Mouse (Mus musculus) midbrain, embryonic 12.5 days (tissue): Measurements from ENCODE around the gene Slc25a22. TPM values are rescaled to one million over a fixed set of nuclear protein-coding genes. Genes with fewer than 3 reads are reported as not detected.

Experiments
- ATAC-seq: fragments of 200-750 bp; cut with Nextera tagmentation; 2 replicates; pipeline ENCODE4 v1.8.0; 2017; ENCODE audit warnings: low read depth, moderate TSS enrichment, moderate library complexity; ENCODE audit not compliant: low FRiP score
- H3K27ac ChIP-seq: fragments of 300-500 bp; sonication (generic); replicated peaks from 2 replicates; pipeline ENCODE4 v1.5.1; 2016; ENCODE audit warnings: mild to moderate bottlenecking
- H3K27me3 ChIP-seq: fragments of 300-500 bp; sonication (generic); 2 replicates; pipeline ENCODE4 v1.6.1; 2016; ENCODE audit warnings: mild to moderate bottlenecking
- H3K36me3 ChIP-seq: fragments of 300-500 bp; sonication (generic); 2 replicates; pipeline ENCODE4 v1.6.1; 2016
- H3K4me1 ChIP-seq: fragments of 300-500 bp; sonication (generic); 2 replicates; pipeline ENCODE4 v1.6.1; 2016
- H3K4me2 ChIP-seq: fragments of 300-500 bp; sonication (generic); replicated peaks from 2 replicates; pipeline ENCODE4 v1.6.1; 2016; ENCODE audit warnings: mild to moderate bottlenecking, moderate library complexity
- H3K4me3 ChIP-seq: fragments of 300-500 bp; sonication (generic); 2 replicates; pipeline ENCODE4 v1.5.1; 2016; ENCODE audit warnings: mild to moderate bottlenecking
- H3K9ac ChIP-seq: fragments of 300-500 bp; sonication (generic); replicated peaks from 2 replicates; pipeline ENCODE4 v1.6.1; 2016; ENCODE audit warnings: mild to moderate bottlenecking, moderate library complexity
- H3K9me3 ChIP-seq: fragments of 300-500 bp; sonication (generic); 2 replicates; pipeline ENCODE4 v1.6.1; 2016; ENCODE audit warnings: mild to moderate bottlenecking
- WGBS: fragments of 180-500 bp; shearing (Covaris S2); methylation state at CpG from one replicate; pipeline ENCODE4 v1.1.7; 2016; 5-methylcytosine and 5-hydroxymethylcytosine counted together
- polyA plus RNA-seq: library from polyadenylated mRNA; unstranded; fragments of >200 nt; fragmentation: Nextera tagmentation; extraction: Ambion mirVana; gene quantifications from 2 replicates; pipeline ENCODE4 v1.2.1, GENCODE M21; 2016

Gene Slc25a22
- polyA plus RNA-seq, 1 experiment from 2014 or later, result 52.7 TPM

DNA sequence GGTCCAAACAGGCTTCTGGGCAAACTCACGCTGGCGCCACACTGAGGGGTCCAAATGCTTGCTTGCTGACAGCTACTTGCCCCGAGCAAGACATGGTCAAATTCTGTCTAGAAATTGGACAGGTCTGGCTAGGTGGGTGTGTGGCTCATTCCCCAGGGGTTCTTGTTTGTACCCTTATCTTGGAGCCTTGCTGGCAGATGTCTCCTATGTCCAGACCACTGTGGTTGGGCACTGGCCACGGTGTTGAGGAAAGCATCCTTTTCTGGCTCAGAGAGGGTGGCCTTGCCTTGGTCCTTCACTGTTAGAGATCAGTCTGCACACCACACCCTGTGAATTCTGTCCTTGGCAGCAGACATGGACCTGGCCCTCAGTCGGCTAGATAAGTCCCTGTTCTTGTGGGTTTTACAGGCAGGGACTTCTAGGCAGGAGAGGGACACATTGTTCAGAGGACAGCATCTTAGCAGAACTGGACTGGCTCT lies 40.6 kb upstream of the Slc25a22 start:
- Histone ChIP-seq H3K27ac (no peak overlapping the region), H3K36me3 (no peaks in the 10 kb centered on the region), H3K4me2 (no peak overlapping the region), H3K4me3 (no peak overlapping the region), H3K4me1 (peaks cover 52% of the 10 kb centered on the region), H3K9me3 (no peaks in the 10 kb centered on the region), H3K27me3 (peaks cover 66% of the 10 kb centered on the region), H3K9ac (no peak overlapping the region)
- 80% methylated on average over 5 of the region's 5 CpGs for WGBS
- no peak for ATAC-seq

DNA sequence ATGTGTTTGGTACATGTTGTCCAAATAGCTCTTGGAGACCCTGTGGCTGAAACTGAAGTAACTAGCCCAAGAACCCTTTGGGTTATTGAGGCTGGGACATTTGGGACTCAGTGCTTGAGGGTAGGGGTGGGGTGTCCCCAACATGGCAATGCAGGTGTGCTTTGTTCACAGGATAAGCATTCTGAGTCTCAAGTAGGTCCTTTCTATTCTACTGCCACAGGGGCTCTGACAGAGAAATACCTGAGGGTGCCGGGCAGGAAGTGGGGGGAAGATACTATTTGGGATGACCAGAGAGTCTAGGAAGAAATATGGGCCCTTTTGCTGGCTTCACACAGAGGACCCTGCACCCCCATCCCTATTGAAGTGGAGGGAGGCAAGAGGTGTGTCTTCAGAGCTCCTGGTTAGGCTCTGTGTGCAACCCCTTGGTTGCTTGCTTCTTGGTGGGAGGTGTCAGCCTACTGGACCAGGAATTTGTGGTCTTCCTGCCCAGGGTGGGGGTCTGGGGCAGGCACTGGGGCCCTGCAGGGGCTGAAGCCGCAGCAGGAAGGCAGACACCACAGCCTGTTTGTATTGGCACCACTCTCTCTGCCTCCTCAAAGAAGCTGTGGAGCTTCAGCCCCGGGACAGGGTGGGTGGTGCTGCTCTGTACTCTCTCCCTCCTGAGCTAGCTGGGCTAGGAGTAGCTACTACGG lies 40.0 kb upstream of the Slc25a22 start:
- Histone ChIP-seq H3K27me3 (peaks cover 61% of the 10 kb centered on the region), H3K4me1 (peaks cover 50% of the 10 kb centered on the region)

DNA sequence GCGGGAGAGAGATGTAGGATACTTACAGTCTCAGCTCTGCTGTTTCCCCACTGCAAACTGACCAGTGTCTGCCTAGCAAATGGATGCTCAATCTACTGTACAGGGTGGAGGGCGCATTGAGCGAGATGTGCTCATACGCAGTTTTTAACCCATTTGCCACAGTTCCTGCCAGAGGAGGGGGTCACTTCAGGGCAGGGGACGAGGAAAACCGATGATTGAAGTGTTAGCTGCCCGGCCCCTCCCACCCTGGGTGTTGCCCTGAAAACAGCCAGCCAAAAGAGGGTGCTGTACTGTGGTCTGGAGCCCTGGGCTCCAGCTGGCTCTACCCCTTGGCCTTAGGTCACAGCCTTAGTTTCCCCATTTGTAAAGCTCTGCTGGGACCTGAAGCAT lies 39.3 kb upstream of the Slc25a22 start:
- peaks cover 42% of the 10 kb centered on the region for H3K4me1 ChIP-seq
- no peak overlapping the region for H3K27ac ChIP-seq

More for the DNA sequence above, 40.0 kb upstream of the Slc25a22 start:
- H3K36me3 ChIP-seq, result peaks cover 2% of the 10 kb centered on the region
- H3K4me3 ChIP-seq, result no peak overlapping the region
- no peaks in the 10 kb centered on the region for H3K9me3 ChIP-seq
- no peak for ATAC-seq
- H3K27ac ChIP-seq, result no peak overlapping the region
- WGBS, result 69% methylated on average over 4 of the region's 4 CpGs
- H3K4me2 ChIP-seq, result no peak overlapping the region
- no peak overlapping the region for H3K9ac ChIP-seq

DNA sequence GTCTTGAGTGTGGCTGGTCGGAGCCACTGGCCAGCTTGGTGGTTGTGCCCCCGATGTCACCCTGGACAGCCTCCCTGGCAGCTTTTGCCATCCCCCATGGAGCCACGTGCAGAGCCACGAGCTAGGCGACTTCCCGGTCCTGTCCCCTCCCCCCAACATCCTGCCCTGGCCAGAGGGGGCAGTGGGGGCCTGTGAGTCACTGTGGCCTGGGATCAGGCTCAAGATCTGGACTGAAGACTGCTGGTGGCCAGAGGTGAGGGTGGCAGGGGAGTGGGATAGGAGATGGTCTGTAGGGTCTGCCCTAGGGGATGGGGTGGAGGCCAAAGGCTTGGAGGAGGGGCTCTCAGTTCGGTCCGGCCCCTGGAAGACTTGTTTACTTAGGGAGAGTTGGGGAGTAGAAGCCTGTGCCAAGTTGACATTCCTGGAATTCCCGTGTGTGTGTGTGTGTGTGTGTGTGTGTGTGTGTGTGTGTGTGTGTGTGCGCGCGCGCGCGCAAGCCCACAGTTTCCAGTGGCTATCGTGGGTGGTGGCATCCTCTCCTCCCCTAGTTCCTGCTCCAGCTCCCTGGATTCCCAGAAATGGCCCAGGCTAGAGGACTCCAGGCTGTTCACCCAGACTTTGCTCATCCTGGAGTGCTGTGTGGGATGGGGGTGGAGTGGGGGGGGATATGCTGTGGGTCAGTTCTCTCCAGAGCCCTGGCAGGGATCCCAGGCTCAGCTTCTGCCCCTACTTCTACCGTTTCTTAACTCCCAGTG lies 38.7 kb upstream of the Slc25a22 start:
- Histone ChIP-seq H3K4me1 (peaks cover 37% of the 10 kb centered on the region), H3K4me3 (peak overlapping the region; percentile 87), H3K9ac (peak overlapping the region; percentile 17; the same call in 1 of the 2 replicates), H3K9me3 (no peaks in the 10 kb centered on the region), H3K4me2 (peak overlapping the region; percentile 93), H3K27ac (no peak overlapping the region), H3K36me3 (peaks cover 13% of the 10 kb centered on the region), H3K27me3 (peaks cover 47% of the 10 kb centered on the region)
- 0 out of 2 replicates have a peak, but pooled peaks have one; percentile 24 for ATAC-seq
- WGBS, result 2% methylated on average over 17 of the region's 17 CpGs

More for the DNA sequence above, 39.3 kb upstream of the Slc25a22 start:
- H3K9me3 ChIP-seq, result no peaks in the 10 kb centered on the region
- ATAC-seq, result no peak
- 0 out of 2 replicates have a peak overlapping the region, but pooled peaks have one; percentile 87 for H3K4me3 ChIP-seq
- peaks cover 53% of the 10 kb centered on the region for H3K27me3 ChIP-seq
- H3K4me2 ChIP-seq, result peak overlapping the region; percentile 93
- peaks cover 9% of the 10 kb centered on the region for H3K36me3 ChIP-seq
- WGBS, result 27% methylated on average over 7 of the region's 7 CpGs
- no peak overlapping the region for H3K9ac ChIP-seq

DNA sequence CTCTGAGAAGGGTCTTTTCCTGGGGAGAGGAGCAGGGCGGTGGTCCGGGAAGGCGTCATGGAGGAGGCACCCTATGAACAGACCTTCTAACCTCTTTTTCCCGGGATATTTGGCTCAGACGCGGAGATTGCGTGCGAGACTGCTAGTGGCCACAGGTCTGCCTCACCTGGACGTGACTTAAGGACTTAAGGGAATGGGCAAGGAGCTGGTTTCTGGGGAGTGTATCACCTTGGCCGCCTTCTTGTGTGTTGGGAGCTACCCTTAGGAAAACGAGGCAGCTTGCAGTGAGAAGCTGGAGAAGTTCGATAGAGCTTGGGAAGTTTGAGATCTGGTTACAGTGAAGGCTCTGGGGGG lies 38.1 kb upstream of the Slc25a22 start:
- H3K4me3 ChIP-seq, result peak overlapping the region; percentile 87
- peaks cover 19% of the 10 kb centered on the region for H3K36me3 ChIP-seq
- H3K4me1 ChIP-seq, result peaks cover 30% of the 10 kb centered on the region
- H3K27me3 ChIP-seq, result peaks cover 41% of the 10 kb centered on the region
- H3K27ac ChIP-seq, result 0 out of 2 replicates have a peak overlapping the region, but pooled peaks have one; percentile 86
- H3K9ac ChIP-seq, result peak overlapping the region; percentile 78
- ATAC-seq, result no peak
- peak overlapping the region; percentile 93 for H3K4me2 ChIP-seq
- no peaks in the 10 kb centered on the region for H3K9me3 ChIP-seq
- 1% methylated on average over 11 of the region's 12 CpGs for WGBS

DNA sequence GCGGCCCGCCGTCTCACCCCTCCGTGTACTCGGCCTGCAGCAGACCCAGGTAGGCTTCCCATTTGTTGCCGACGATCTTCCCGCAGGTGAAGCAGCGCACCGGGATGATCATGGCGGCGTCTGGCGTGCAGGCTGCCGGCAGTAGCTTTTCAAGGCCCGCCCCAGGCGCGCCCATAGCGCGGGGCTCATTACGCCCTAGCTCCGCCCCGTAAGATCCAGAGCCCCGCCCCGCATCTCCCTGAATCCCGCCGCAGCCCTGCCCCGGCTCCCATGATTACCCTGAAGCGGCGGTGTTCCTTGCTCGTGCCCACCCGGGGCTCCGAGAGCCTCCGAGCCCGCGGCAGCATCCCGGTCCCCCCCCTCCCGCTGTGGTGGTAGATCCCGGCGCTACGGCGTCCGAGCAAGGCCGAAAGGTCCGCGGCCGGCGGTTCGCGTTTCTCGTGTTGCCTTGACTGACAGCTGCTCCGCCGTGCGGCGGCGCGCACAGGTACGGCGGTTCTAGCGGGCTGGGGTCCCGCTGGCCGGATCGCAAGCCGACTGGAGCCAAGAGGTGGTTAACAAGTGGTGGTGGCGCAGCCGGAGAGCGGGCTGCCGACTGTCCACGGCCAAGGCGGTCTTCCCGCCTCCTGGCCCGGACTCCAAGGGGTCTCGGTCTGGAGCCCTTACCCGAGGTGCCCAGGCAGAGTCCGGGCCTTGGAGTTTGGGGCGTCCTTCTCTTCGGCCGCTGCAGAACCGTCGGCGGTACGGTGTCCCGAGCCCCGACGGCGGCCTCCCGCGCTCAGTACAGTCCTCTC lies 37.5 kb upstream of the Slc25a22 start, which contains the start of the genes Polr2l and Tspan4:
Gene Polr2l, minus strand, starts transcription at position 122 of the 794 bp plus-strand sequence.
Gene Tspan4, plus strand, starts transcription at position 230 of the 794 bp plus-strand sequence.
- Histone ChIP-seq H3K9me3 (no peaks in the 10 kb centered on the region), H3K36me3 (peaks cover 25% of the 10 kb centered on the region), H3K4me1 (peaks cover 30% of the 10 kb centered on the region), H3K4me2 (peak within 1 kb of the TSS; percentile 93), H3K4me3 (peak within 1 kb of the TSS; percentile 87), H3K9ac (peak within 1 kb of the TSS; percentile 78), H3K27ac (peak within 1 kb of the TSS; percentile 86), H3K27me3 (peaks cover 35% of the 10 kb centered on the region)
- peak; percentile 82 for ATAC-seq
- under 1% methylated on average over 86 of the region's 87 CpGs for WGBS

DNA sequence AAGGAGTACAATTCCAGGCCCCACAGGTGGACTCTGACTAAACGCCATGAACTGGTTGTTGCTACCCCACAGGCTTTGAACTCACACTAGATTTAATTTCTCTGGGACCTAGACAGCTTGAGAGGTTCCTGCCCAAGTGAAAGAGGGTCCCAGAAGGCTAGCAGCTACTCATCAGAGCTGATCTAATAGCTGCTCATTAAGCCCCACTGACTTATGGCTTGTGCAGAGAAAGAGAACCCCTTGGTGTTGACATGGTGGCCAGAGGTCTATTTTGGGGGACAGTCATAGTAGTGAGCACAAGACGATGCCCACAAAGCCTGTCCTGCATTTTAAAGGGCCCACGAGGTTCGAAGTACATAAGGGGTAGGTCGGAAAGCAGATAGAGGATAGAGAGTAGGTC lies 36.5 kb upstream of the Slc25a22 start:
- Histone ChIP-seq H3K4me1 (peaks cover 41% of the 10 kb centered on the region), H3K27ac (no peak overlapping the region), H3K36me3 (peaks cover 32% of the 10 kb centered on the region), H3K9ac (peak overlapping the region; percentile 78), H3K27me3 (peaks cover 31% of the 10 kb centered on the region), H3K4me2 (peak overlapping the region; percentile 93), H3K4me3 (peak overlapping the region; percentile 87), H3K9me3 (no peaks in the 10 kb centered on the region)
- 14% methylated on average over 5 of the region's 5 CpGs for WGBS
- no peak for ATAC-seq

DNA sequence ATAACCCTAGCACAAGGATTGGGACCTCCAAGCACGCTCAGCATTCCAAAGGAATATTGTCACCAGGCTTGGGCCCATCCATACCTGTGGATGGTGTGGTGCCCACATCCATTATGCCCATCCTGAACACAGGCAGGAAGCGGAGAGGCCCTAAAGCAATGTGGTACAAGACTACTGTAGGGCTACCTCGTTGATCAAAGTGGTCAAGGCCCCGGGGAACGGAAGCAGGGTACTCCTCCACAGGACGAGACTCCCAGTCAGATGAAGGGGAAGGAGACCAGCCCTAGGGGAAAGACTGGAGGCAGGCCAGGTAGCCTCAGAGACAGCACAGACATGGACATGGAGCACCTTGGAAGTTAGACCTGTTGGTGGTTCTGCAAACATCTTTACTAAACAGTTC lies 35.1 kb upstream of the Slc25a22 start:
- no peak overlapping the region for H3K4me3 ChIP-seq
- no peak overlapping the region for H3K4me2 ChIP-seq
- H3K9me3 ChIP-seq, result no peaks in the 10 kb centered on the region
- peaks cover 24% of the 10 kb centered on the region for H3K27me3 ChIP-seq
- no peak overlapping the region for H3K27ac ChIP-seq
- H3K9ac ChIP-seq, result no peak overlapping the region
- peaks cover 32% of the 10 kb centered on the region for H3K36me3 ChIP-seq
- WGBS, result 94% methylated on average over 6 of the region's 6 CpGs
- H3K4me1 ChIP-seq, result peaks cover 55% of the 10 kb centered on the region
- ATAC-seq, result no peak

DNA sequence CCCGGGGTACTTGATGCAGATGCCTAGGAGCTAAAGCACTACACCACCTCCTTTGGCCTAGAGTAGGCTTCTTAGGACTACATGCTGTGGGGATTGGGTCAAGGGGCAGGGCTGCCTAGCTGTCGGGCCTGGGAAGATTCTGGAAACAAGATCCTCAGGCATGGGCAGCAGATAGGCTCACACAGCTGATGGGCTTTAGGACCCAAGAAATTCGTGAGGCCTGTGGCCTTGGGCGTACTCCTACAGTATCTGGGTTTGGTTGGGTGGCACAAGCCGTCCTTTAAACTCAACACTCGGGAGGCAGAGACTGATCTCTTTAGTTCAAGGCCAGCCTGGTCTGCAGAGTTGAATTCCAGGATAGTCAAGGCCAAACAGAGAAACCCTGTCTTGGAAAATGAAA lies 34.5 kb upstream of the Slc25a22 start:
- H3K9ac ChIP-seq, result no peak overlapping the region
- WGBS, result 86% methylated on average over 6 of the region's 6 CpGs

DNA sequence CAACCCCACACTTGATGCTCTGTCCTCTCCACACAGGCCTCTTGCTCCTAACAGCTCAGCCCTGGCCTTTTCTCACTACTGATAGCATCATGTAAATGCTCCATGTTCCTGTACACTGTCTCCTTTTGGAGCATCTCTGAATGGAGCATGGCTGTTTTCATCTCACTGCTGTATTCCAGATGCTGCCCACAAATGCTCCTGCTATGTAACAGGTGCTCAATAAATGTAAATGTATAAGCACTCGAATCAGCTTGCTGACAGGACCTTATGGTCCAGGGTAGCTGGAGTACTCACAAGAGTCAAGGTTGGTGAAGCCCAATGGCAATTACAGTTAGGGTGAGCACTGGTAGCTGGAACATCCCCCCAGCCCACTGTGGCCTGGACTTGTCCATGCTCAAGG lies 33.5 kb upstream of the Slc25a22 start:
- H3K4me2 ChIP-seq, result no peak overlapping the region
- no peak for ATAC-seq

More for the DNA sequence above, 34.5 kb upstream of the Slc25a22 start:
- no peaks in the 10 kb centered on the region for H3K9me3 ChIP-seq
- H3K4me1 ChIP-seq, result peaks cover 58% of the 10 kb centered on the region
- peaks cover 18% of the 10 kb centered on the region for H3K27me3 ChIP-seq
- no peak overlapping the region for H3K4me3 ChIP-seq
- H3K36me3 ChIP-seq, result peaks cover 32% of the 10 kb centered on the region
- no peak overlapping the region for H3K27ac ChIP-seq
- ATAC-seq, result no peak
- no peak overlapping the region for H3K4me2 ChIP-seq

DNA sequence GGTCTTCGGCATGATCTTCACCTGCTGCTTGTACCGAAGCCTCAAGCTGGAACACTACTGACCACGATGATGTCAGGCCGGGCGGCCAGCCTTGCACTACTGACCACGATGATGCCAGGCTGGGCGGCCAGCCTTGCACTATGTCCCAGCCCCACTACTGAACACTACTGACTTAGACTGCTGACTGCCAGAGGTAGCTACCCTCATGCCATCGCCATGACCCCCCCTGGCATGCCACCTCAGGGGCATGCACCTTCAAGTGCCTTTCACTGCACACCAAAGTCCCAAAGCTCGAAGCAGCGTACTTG lies 32.9 kb upstream of the Slc25a22 start:
- Histone ChIP-seq H3K27me3 (peaks cover 18% of the 10 kb centered on the region), H3K9ac (no peak overlapping the region), H3K27ac (no peak overlapping the region), H3K4me3 (no peak overlapping the region), H3K4me2 (no peak overlapping the region), H3K36me3 (peaks cover 32% of the 10 kb centered on the region), H3K9me3 (no peaks in the 10 kb centered on the region), H3K4me1 (peaks cover 51% of the 10 kb centered on the region)
- ATAC-seq, result no peak
- WGBS, result 97% methylated on average over 10 of the region's 10 CpGs

More for the DNA sequence above, 33.5 kb upstream of the Slc25a22 start:
- Histone ChIP-seq H3K4me1 (peaks cover 58% of the 10 kb centered on the region), H3K27ac (no peak overlapping the region), H3K36me3 (peaks cover 32% of the 10 kb centered on the region), H3K4me3 (no peak overlapping the region), H3K9me3 (no peaks in the 10 kb centered on the region), H3K27me3 (peaks cover 18% of the 10 kb centered on the region), H3K9ac (no peak overlapping the region)
- WGBS, result 91% methylated on average over 1 of the region's 1 CpGs
